Mouse (Mus musculus): Measurements from ENCODE around the gene Pld2. TPM values are rescaled to one million over a fixed set of nuclear protein-coding genes. Genes with fewer than 3 reads are reported as not detected.
"Not testable (repeated sequence)": the region's sequence is repeated elsewhere in the genome, so short reads cannot be mapped to it uniquely, and the experiment has no call there.

Pld2 gene
- total RNA-seq, 2 experiments from 2014 or later, result 15.9 to 17.1 TPM

- DNase-seq; intact Hi-C loops (cut with DNase I; ENCODE audit: low total_unique reads): not testable (repeated sequence)
These were observed 16.4 kb upstream of the Pld2 start for GRCm38 (mm10) chr11:70523306-70523989.

GRCm38 (mm10) chr11:70524782-70525181 is 15.1 kb upstream of the Pld2 start:
- intact Hi-C loops (cut with DNase I; ENCODE audit: low total_unique reads), result no loop called here
- DNase-seq, result no peak

GRCm38 (mm10) chr11:70525184-70525678 is 14.6 kb upstream of the Pld2 start, which contains the start of gene Psmb6:
Gene Psmb6 (plus strand): TSS chr11:70525367.
- intact Hi-C loops (cut with DNase I; ENCODE audit: low total_unique reads), result no loop called here
- DNase-seq, result peak; percentile 89

GRCm38 (mm10) chr11:70525726-70526125 is 14.1 kb upstream of the Pld2 start:
- intact Hi-C loops (cut with DNase I; ENCODE audit: low total_unique reads), result no loop called here
- DNase-seq, result no peak

GRCm38 (mm10) chr11:70526211-70526610 is 13.7 kb upstream of the Pld2 start:
- intact Hi-C loops (cut with DNase I; ENCODE audit: low total_unique reads), result no loop called here
- no peak for DNase-seq

GRCm38 (mm10) chr11:70528610-70529009 is 11.3 kb upstream of the Pld2 start:
- intact Hi-C loops (cut with DNase I; ENCODE audit: low total_unique reads), result no loop called here

GRCm38 (mm10) chr11:70531065-70531464 is 8.8 kb upstream of the Pld2 start:
- intact Hi-C loops (cut with DNase I; ENCODE audit: low total_unique reads), result loop anchor here (5.0 kb wide), 1 partner anchor 76 kb away; no protein-coding TSS in a partner anchor
- not testable (repeated sequence) for DNase-seq

More at GRCm38 (mm10) chr11:70528610-70529009, 11.3 kb upstream of the Pld2 start:
- DNase-seq, result no peak

- no peak for DNase-seq
- intact Hi-C loops (cut with DNase I; ENCODE audit: low total_unique reads), result loop anchor here (5.0 kb wide), 1 partner anchor 74 kb away; no protein-coding TSS in a partner anchor
These were observed 7.0 kb upstream of the Pld2 start, which contains the start of gene Gm40193 for GRCm38 (mm10) chr11:70532839-70533238. Gene Gm40193 (minus strand): TSS chr11:70532939.

GRCm38 (mm10) chr11:70539423-70539822 is 441 bp upstream of the Pld2 start:
- intact Hi-C loops (cut with DNase I; ENCODE audit: low total_unique reads), result no loop called here
- no peak for DNase-seq

GRCm38 (mm10) chr11:70540928-70541327 is 1.1 kb downstream of the Pld2 start:
- intact Hi-C loops (cut with DNase I; ENCODE audit: low total_unique reads), result no loop called here
- DNase-seq, result no peak

GRCm38 (mm10) chr11:70541415-70541814 is 1.6 kb downstream of the Pld2 start:
- intact Hi-C loops (cut with DNase I; ENCODE audit: low total_unique reads), result no loop called here
- DNase-seq, result no peak

- intact Hi-C loops (cut with DNase I; ENCODE audit: low total_unique reads), result no loop called here
- DNase-seq, result no peak
These were observed 4.6 kb downstream of the Pld2 start for GRCm38 (mm10) chr11:70544496-70544895.

GRCm38 (mm10) chr11:70551526-70551925 is 11.7 kb downstream of the Pld2 start:
- intact Hi-C loops (cut with DNase I; ENCODE audit: low total_unique reads), result no loop called here

GRCm38 (mm10) chr11:70553940-70554339 is 14.1 kb downstream of the Pld2 start:
- no peak for DNase-seq
- intact Hi-C loops (cut with DNase I; ENCODE audit: low total_unique reads), result no loop called here

More at GRCm38 (mm10) chr11:70551526-70551925, 11.7 kb downstream of the Pld2 start:
- no peak for DNase-seq

GRCm38 (mm10) chr11:70557545-70557944 is 17.7 kb downstream of the Pld2 start:
- intact Hi-C loops (cut with DNase I; ENCODE audit: low total_unique reads), result no loop called here

GRCm38 (mm10) chr11:70561937-70562286 is 22.0 kb downstream of the Pld2 start:
- intact Hi-C loops (cut with DNase I; ENCODE audit: low total_unique reads), result loop anchor here (5.0 kb wide), 1 partner anchor 40 kb away; no protein-coding TSS in a partner anchor
- no peak for DNase-seq

More at GRCm38 (mm10) chr11:70557545-70557944, 17.7 kb downstream of the Pld2 start:
- DNase-seq, result no peak

GRCm38 (mm10) chr11:70562287-70562994 is 22.6 kb downstream of the Pld2 start, which contains the start of gene Mink1:
Gene Mink1 (plus strand): TSS chr11:70562881.
- intact Hi-C loops (cut with DNase I; ENCODE audit: low total_unique reads), result loop anchor here (5.0 kb wide), 1 partner anchor 40 kb away; no protein-coding TSS in a partner anchor
- peak; percentile 91 for DNase-seq

GRCm38 (mm10) chr11:70562995-70563469 is 23.2 kb downstream of the Pld2 start:
- DNase-seq, result no peak
- intact Hi-C loops (cut with DNase I; ENCODE audit: low total_unique reads), result loop anchor here (5.0 kb wide), 1 partner anchor 39 kb away; no protein-coding TSS in a partner anchor

GRCm38 (mm10) chr11:70563470-70564275 is 23.8 kb downstream of the Pld2 start:
- DNase-seq, result no peak
- intact Hi-C loops (cut with DNase I; ENCODE audit: low total_unique reads), result loop anchor here (5.0 kb wide), 1 partner anchor 39 kb away; no protein-coding TSS in a partner anchor
